Mouse (Mus musculus): Measurements from ENCODE around the gene Gatd1. TPM values are rescaled to one million over a fixed set of nuclear protein-coding genes. Genes with fewer than 3 reads are reported as not detected.
A peak's percentile ranks its signal among the peaks of the same experiment; 100 is the strongest.

Gatd1 gene
- polyA plus RNA-seq, 1 experiment from 2014 or later: 30.2 TPM

- peaks cover 32 to 42% of the 10 kb centered on the region in 2 experiments for H3K4me1 ChIP-seq (ENCODE audit: control insufficient read depth in 2 of 2, insufficient read depth in 2 of 2, low read length in 2 of 2)
- H3K27ac ChIP-seq (replicated peaks in 1 of 2; ENCODE audit: control insufficient read depth in 1 of 2, insufficient read depth in 1 of 2, low read depth in 2 of 2, low read length in 2 of 2): peak overlapping the region in 1 of 2 experiments; percentile 55; a peak in 1 of 4 replicates
- no peaks in the 10 kb centered on the region for H3K9me3 ChIP-seq (ENCODE audit: control insufficient read depth, low read length)
- H3K36me3 ChIP-seq (ENCODE audit: control insufficient read depth, insufficient read depth, low read length): peaks cover 34% of the 10 kb centered on the region
- H3K27me3 ChIP-seq (ENCODE audit: control insufficient read depth, insufficient read depth, low read length): no peaks in the 10 kb centered on the region
- H3K4me3 ChIP-seq (ENCODE audit: control insufficient read depth in 1 of 2, insufficient read depth in 1 of 2, low read depth in 1 of 2, low read length in 2 of 2): no peak overlapping the region
- no peak overlapping the region for H3K4me2 ChIP-seq (ENCODE audit: low read length)
- peak overlapping the region; percentile 51; the same call in 1 of the 2 replicates for H3K9ac ChIP-seq (ENCODE audit: low read length)
- ATAC-seq (ENCODE audit: insufficient number of reproducible peaks, insufficient read depth, low FRiP score, low read depth): no peak
- 92% methylated on average over 9 of the region's 9 CpGs for WGBS
These were observed 16.8 kb upstream of the Gatd1 start for GRCm38 (mm10) chr7:141430585-141431240.

GRCm38 (mm10) chr7:141429840-141430584 lies 16.1 kb upstream of the Gatd1 start:
- Histone ChIP-seq H3K9ac (ENCODE audit: low read length) (peak overlapping the region; percentile 51; the same call in 1 of the 2 replicates), H3K4me2 (ENCODE audit: low read length) (peak overlapping the region; percentile 57), H3K36me3 (ENCODE audit: control insufficient read depth, insufficient read depth, low read length) (peaks cover 34% of the 10 kb centered on the region), H3K27ac (replicated peaks in 1 of 2; ENCODE audit: control insufficient read depth in 1 of 2, insufficient read depth in 1 of 2, low read depth in 2 of 2, low read length in 2 of 2) (peak overlapping the region; percentile 39 to 55; a peak in 3 of 4 replicates), H3K9me3 (ENCODE audit: control insufficient read depth, low read length) (no peaks in the 10 kb centered on the region), H3K4me3 (ENCODE audit: control insufficient read depth in 1 of 2, insufficient read depth in 1 of 2, low read depth in 1 of 2, low read length in 2 of 2) (no peak overlapping the region), H3K27me3 (ENCODE audit: control insufficient read depth, insufficient read depth, low read length) (no peaks in the 10 kb centered on the region), H3K4me1 (ENCODE audit: control insufficient read depth in 2 of 2, insufficient read depth in 2 of 2, low read length in 2 of 2) (peaks cover 29 to 36% of the 10 kb centered on the region in 2 experiments)
- ATAC-seq (ENCODE audit: insufficient number of reproducible peaks, insufficient read depth, low FRiP score, low read depth): no peak
- 42% methylated on average over 9 of the region's 9 CpGs for WGBS

- Histone ChIP-seq H3K36me3 (ENCODE audit: control insufficient read depth, insufficient read depth, low read length) (peaks cover 34% of the 10 kb centered on the region), H3K4me3 (ENCODE audit: control insufficient read depth in 1 of 2, insufficient read depth in 1 of 2, low read depth in 1 of 2, low read length in 2 of 2) (peak within 1 kb of the TSS; percentile 17 to 28; a peak in 3 of 4 replicates), H3K4me2 (ENCODE audit: low read length) (peak within 1 kb of the TSS; percentile 57), H3K9ac (ENCODE audit: low read length) (peak within 1 kb of the TSS; percentile 51; the same call in 1 of the 2 replicates), H3K9me3 (ENCODE audit: control insufficient read depth, low read length) (no peaks in the 10 kb centered on the region), H3K27ac (replicated peaks in 1 of 2; ENCODE audit: control insufficient read depth in 1 of 2, insufficient read depth in 1 of 2, low read depth in 2 of 2, low read length in 2 of 2) (peak within 1 kb of the TSS; percentile 39 to 55; a peak in 3 of 4 replicates), H3K4me1 (ENCODE audit: control insufficient read depth in 2 of 2, insufficient read depth in 2 of 2, low read length in 2 of 2) (peaks cover 23 to 29% of the 10 kb centered on the region in 2 experiments), H3K27me3 (ENCODE audit: control insufficient read depth, insufficient read depth, low read length) (no peaks in the 10 kb centered on the region)
- peak; percentile 38 for ATAC-seq (ENCODE audit: insufficient number of reproducible peaks, insufficient read depth, low FRiP score, low read depth)
- WGBS: 3% methylated on average over 19 of the region's 19 CpGs
These were observed 15.4 kb upstream of the Gatd1 start, which contains the start of gene Cend1 for GRCm38 (mm10) chr7:141429310-141429709. Cend1 (minus strand) TSS chr7:141429491.

- H3K4me1 ChIP-seq (ENCODE audit: control insufficient read depth in 2 of 2, insufficient read depth in 2 of 2, low read length in 2 of 2): peaks cover 18 to 23% of the 10 kb centered on the region in 2 experiments
- peaks cover 31% of the 10 kb centered on the region for H3K36me3 ChIP-seq (ENCODE audit: control insufficient read depth, insufficient read depth, low read length)
- WGBS: 48% methylated on average over 5 of the region's 5 CpGs
- H3K4me3 ChIP-seq (ENCODE audit: control insufficient read depth in 1 of 2, insufficient read depth in 1 of 2, low read depth in 1 of 2, low read length in 2 of 2): peak overlapping the region; percentile 17 to 28; a peak in 2 of 4 replicates
- no peaks in the 10 kb centered on the region for H3K9me3 ChIP-seq (ENCODE audit: control insufficient read depth, low read length)
- peak overlapping the region; percentile 51; the same call in 1 of the 2 replicates for H3K9ac ChIP-seq (ENCODE audit: low read length)
- H3K27me3 ChIP-seq (ENCODE audit: control insufficient read depth, insufficient read depth, low read length): no peaks in the 10 kb centered on the region
- H3K27ac ChIP-seq (replicated peaks in 1 of 2; ENCODE audit: control insufficient read depth in 1 of 2, insufficient read depth in 1 of 2, low read depth in 2 of 2, low read length in 2 of 2): no peak overlapping the region
- H3K4me2 ChIP-seq (ENCODE audit: low read length): peak overlapping the region; percentile 57
- no peak for ATAC-seq (ENCODE audit: insufficient number of reproducible peaks, insufficient read depth, low FRiP score, low read depth)
These were observed 14.8 kb upstream of the Gatd1 start for GRCm38 (mm10) chr7:141428701-141429100.

GRCm38 (mm10) chr7:141426948-141427730 lies 13.2 kb upstream of the Gatd1 start:
- no peaks in the 10 kb centered on the region for H3K27me3 ChIP-seq (ENCODE audit: control insufficient read depth, insufficient read depth, low read length)
- H3K4me2 ChIP-seq (ENCODE audit: low read length): no peak overlapping the region
- 79% methylated on average over 12 of the region's 12 CpGs for WGBS
- H3K4me3 ChIP-seq (ENCODE audit: control insufficient read depth in 1 of 2, insufficient read depth in 1 of 2, low read depth in 1 of 2, low read length in 2 of 2): no peak overlapping the region
- no peak for ATAC-seq (ENCODE audit: insufficient number of reproducible peaks, insufficient read depth, low FRiP score, low read depth)
- H3K9ac ChIP-seq (ENCODE audit: low read length): no peak overlapping the region
- H3K27ac ChIP-seq (replicated peaks in 1 of 2; ENCODE audit: control insufficient read depth in 1 of 2, insufficient read depth in 1 of 2, low read depth in 2 of 2, low read length in 2 of 2): no peak overlapping the region
- H3K4me1 ChIP-seq (ENCODE audit: control insufficient read depth in 2 of 2, insufficient read depth in 2 of 2, low read length in 2 of 2): peaks cover 18 to 22% of the 10 kb centered on the region in 2 experiments
- H3K36me3 ChIP-seq (ENCODE audit: control insufficient read depth, insufficient read depth, low read length): peaks cover 20% of the 10 kb centered on the region
- H3K9me3 ChIP-seq (ENCODE audit: control insufficient read depth, low read length): no peaks in the 10 kb centered on the region

GRCm38 (mm10) chr7:141423811-141424210 lies 9.9 kb upstream of the Gatd1 start:
- Histone ChIP-seq H3K36me3 (ENCODE audit: control insufficient read depth, insufficient read depth, low read length) (no peaks in the 10 kb centered on the region), H3K9ac (ENCODE audit: low read length) (no peak overlapping the region), H3K27me3 (ENCODE audit: control insufficient read depth, insufficient read depth, low read length) (no peaks in the 10 kb centered on the region), H3K27ac (replicated peaks in 1 of 2; ENCODE audit: control insufficient read depth in 1 of 2, insufficient read depth in 1 of 2, low read depth in 2 of 2, low read length in 2 of 2) (no peak overlapping the region), H3K4me2 (ENCODE audit: low read length) (no peak overlapping the region), H3K4me1 (ENCODE audit: control insufficient read depth in 2 of 2, insufficient read depth in 2 of 2, low read length in 2 of 2) (peaks cover 4 to 5% of the 10 kb centered on the region in 2 experiments), H3K4me3 (ENCODE audit: control insufficient read depth in 1 of 2, insufficient read depth in 1 of 2, low read depth in 1 of 2, low read length in 2 of 2) (no peak overlapping the region), H3K9me3 (ENCODE audit: control insufficient read depth, low read length) (no peaks in the 10 kb centered on the region)
- 65% methylated on average over 4 of the region's 4 CpGs for WGBS
- no peak for ATAC-seq (ENCODE audit: insufficient number of reproducible peaks, insufficient read depth, low FRiP score, low read depth)

- H3K36me3 ChIP-seq (ENCODE audit: control insufficient read depth, insufficient read depth, low read length): no peaks in the 10 kb centered on the region
- no peak overlapping the region for H3K9ac ChIP-seq (ENCODE audit: low read length)
- no peaks in the 10 kb centered on the region for H3K9me3 ChIP-seq (ENCODE audit: control insufficient read depth, low read length)
- no peak overlapping the region for H3K4me3 ChIP-seq (ENCODE audit: control insufficient read depth in 1 of 2, insufficient read depth in 1 of 2, low read depth in 1 of 2, low read length in 2 of 2)
- H3K27me3 ChIP-seq (ENCODE audit: control insufficient read depth, insufficient read depth, low read length): no peaks in the 10 kb centered on the region
- WGBS: 72% methylated on average over 9 of the region's 9 CpGs
- no peak for ATAC-seq (ENCODE audit: insufficient number of reproducible peaks, insufficient read depth, low FRiP score, low read depth)
- no peak overlapping the region for H3K4me2 ChIP-seq (ENCODE audit: low read length)
- H3K4me1 ChIP-seq (ENCODE audit: control insufficient read depth in 2 of 2, insufficient read depth in 2 of 2, low read length in 2 of 2): no peaks in the 10 kb centered on the region
- no peak overlapping the region for H3K27ac ChIP-seq (replicated peaks in 1 of 2; ENCODE audit: control insufficient read depth in 1 of 2, insufficient read depth in 1 of 2, low read depth in 2 of 2, low read length in 2 of 2)
These were observed 6.2 kb upstream of the Gatd1 start for GRCm38 (mm10) chr7:141420030-141420702.

Measured in heart, embryonic 14.5 days (tissue).